Mouse (Mus musculus): ENCODE measurements around the gene Tmem246.

Gene Tmem246

DNA sequence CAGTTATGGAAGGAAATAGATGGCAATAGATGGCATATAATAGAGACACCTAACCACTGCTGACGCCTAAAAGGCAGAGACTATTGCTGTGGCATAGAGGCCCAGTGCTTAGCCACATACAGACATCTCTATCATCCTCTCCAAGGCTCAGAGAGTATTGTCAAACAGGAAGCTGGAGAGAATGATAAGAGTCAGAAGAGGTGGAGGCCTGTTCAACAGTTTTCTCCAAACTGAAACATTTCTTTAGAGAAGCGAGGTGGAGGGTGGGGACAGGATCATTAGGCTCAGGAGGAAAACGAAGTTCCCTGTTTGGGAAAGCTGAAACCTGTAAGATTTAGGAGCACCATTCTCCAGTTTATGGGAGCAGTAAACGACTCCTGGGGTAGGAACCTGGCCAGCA is 16.4 kb downstream of the Tmem246 start:
- in situ Hi-C loops (cut with MseI, MboI): no loop called here

DNA sequence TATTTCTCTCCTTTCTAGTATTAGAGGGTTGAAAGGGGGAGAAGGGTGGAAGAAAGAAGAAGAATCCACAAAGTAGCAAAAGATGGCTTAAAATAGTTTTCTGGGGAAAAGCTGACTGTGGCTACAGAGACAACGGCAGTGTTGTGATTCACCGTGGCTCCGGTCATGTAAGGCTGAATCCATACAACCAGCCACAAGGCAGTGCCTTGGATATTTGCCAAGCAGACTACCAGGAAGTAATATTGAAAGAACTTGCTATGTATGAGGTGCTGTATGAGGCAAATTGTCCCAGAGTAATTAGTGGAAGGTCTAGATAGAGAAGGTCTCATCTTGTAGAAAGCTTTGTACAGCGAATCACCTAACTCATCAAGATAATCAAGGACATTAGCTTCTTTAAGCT is 25.5 kb downstream of the Tmem246 start:
- in situ Hi-C loops (cut with MseI, MboI): no loop called here

DNA sequence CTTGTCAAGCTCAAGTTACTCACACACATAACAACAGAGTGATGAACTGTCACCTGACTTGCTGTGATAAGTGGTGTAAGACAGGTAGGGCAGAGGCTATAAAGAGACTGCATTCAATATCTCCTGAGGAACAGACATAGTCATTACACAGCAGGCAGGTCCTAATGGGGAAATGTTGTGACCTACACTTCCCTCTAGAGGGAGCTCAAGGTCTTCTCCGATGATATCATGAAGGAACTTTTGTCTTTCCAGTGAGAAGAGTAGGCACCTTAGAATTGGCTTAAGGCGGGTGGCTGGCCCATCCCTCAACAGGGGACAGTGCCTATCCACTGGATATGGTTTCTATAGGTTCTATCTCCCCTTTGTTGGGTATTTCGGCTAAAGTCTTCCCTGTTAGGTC is 30.1 kb downstream of the Tmem246 start:
- in situ Hi-C loops (cut with MseI, MboI): loop anchor here (5.0 kb wide), 1 partner anchor 60 kb away; no protein-coding TSS in a partner anchor

DNA sequence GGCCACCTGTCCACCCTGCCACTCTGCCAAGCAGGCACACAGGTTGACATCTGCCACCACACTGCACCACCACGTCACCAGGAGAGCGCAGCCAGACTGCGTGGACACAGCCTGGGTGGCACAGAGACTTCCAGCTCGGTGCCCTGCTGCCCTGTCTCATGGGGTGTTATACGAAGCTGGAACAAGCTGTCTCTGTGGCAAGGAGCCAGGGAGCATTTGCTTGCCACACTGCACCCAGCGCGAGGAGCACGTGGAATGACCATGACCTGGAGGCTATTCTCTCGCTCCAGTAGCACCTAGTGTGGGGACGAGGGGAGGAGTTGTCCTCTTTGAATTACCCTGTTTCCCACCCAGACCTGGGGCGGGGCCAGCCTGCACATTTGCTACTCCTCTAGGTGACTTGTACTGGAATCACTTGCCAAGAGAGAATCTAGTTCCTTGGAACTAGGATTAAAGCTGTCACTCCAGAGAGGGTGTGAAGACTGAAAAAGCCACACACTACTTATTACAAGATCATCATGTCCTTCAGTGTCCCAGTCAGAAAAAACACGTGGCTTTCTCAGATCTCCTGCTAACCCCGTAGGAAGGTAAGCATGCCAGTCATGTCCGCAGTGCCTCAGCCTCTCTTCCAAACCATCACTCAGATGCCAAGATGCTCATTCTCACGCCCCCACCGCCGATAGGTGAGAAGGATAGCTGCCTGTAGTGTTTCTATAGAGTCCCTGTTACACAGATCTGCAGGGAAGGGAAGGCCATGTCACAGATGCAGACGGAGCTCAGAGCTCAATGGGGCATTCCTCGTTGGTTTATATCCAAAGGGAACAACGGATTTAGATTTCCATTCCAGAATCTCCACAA is 37.5 kb downstream of the Tmem246 start:
- in situ Hi-C loops (cut with MseI, MboI): no loop called here

DNA sequence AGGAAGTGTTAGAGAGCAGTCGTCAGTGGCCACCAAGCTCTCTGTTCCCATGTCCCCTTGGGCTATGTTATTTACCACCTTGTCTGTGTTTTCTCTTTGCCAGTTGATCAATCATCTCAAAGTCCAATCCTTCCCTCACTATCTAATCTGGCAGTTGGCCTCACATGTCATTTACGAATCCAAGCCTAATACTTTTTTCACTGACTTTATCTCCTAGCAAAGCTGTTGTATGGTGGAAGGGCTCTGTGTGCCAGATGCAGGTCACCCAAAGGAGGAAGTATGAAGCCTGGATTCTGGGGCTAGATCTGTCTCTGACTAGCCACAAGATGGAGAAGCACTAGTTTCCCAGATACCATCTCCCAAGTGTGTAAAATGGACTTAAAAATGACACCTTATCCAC is 39.5 kb downstream of the Tmem246 start:
- in situ Hi-C loops (cut with MseI, MboI): no loop called here

DNA sequence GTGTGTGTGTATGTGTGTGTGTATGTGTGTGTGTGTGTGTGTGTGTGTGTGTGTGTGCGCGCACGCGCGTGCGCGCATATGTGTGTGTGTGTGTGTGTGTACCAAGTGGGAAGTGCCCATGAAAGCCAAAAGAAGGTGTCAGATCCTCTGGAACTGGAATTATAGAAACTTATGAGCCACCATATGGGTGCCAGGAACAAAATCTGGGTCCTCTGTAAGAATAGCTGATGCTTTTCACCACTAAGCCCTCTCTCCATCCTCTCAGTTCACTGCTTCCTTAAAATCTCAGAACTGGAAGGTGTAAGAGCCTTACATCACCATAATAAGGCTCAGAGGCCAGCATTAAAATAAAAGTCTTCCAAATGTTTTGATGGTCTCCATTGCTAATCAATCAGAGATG is 40.3 kb downstream of the Tmem246 start:
- in situ Hi-C loops (cut with MseI, MboI): no loop called here

DNA sequence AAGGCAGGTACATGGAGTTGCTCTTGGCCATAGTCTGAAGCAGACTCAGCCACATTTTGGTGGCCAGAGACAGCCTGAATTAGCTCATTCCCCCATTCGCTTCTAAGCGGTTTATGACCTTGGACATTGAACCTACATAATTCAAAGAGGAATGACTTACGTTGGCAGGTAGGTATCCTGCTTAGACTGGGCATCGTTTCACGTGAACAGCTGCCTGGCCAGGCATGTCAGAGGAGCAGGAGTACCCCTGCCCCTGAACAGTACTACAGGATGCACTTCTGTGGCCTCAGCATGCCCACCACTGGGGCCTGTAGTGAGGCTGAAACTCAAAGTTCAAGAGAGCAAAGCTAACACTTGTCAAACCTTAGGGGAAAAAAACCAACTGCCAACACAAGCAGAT is 44.3 kb downstream of the Tmem246 start:
- in situ Hi-C loops (cut with MseI, MboI): no loop called here

DNA sequence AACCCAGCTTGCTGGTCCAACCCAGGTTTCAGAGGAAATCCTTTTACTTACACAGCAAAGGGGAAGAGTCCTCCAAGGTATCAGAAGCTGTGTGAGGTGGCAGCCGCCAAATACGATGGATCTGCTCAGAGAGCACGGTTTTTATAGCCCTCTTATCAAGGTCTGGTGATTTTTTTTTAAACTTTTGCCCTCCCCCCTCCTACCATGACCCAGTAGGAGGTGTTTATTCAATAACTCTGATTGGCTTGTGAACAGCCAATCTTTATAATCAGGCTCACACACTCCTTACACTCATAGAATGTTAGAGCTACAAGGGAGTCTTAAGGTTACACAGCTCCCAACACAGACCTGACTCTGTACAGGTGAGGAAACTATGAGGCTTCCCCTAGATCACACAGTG is 48.3 kb downstream of the Tmem246 start, which contains the start of gene Aldob:
Gene Aldob, minus strand, starts transcription at position 164 of the 400 bp plus-strand sequence.
- in situ Hi-C loops (cut with MseI, MboI): no loop called here

DNA sequence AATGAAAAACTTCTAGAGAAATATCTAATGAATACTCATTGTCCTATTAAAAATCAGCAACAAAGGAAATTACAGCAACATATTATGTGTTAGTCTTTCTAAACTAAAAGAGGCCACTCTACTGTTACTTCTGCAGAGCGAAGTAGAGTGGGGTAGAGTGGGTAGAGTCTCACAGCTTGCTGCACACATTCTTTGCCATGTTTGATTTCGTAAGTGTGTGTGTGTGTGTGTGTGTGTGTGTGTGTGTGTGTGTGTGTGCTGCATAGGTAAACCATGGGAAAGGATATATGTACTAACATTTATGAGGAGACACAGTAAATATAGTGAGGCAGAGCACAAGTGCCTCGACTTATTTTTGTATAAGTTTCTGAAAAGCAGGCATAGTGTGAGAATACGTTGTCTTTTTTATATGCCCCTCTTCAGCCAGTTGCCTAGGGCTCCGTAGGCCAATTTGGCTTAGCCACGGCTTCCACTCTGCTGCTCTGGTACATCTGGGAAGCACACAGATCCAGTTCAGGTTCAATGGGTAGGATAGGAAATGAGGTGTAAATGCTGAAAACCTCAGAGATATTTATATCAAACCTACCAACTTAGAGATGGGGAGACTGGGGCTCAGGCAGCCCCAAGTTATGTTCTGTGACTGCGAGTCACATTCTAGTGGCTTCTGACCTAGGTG is 50.0 kb downstream of the Tmem246 start:
- in situ Hi-C loops (cut with MseI, MboI): no loop called here

DNA sequence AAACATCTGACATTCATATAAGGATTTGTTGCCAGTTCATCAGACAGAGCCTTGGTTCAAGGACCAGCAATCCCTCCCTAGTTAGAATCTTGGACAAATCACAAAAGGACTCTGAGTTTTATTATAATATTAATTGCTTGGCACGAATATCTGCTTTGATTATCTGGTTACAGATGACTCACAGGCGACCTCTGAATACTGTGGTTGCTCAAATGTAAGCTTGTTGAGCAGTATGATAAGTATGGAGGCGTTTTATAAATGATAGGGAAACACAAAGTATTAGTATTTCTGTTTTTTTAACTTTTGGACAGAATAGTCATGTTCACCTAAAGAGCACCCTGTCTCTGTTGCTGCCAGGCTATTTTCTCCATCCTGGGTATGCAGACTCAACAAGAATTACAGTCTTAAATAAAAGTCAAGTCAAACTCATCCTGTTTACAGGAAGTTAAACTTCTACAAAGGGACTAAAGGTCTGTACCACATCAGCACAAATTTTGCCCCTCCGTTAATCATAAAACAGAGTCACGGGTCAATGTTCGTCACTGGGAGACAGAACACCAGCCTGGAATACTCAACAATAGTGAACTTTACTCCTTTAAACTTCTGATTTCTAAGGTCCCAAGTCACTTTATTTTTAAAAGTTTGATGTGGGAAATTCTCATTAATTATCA is 50.7 kb downstream of the Tmem246 start:
- in situ Hi-C loops (cut with MseI, MboI): no loop called here

DNA sequence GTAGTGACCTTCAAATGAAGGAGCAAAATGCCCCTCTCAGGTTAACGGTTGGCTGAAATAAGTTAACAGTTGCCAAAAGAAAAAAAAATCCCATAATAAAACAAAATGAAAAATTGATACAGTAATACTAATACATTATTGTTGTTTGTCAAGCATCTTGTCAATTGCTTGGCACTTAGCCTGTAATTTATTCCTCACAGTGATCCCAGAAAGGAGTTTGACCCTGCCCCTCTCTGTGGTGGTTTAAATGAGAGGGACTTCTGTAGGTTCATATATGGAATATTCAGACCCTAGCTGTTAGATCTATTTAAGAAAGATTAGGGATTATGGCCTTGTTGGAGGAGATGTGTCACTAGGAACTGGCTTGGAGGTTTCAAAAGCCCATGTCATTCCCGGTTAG is 51.6 kb downstream of the Tmem246 start:
- in situ Hi-C loops (cut with MseI, MboI): no loop called here

DNA sequence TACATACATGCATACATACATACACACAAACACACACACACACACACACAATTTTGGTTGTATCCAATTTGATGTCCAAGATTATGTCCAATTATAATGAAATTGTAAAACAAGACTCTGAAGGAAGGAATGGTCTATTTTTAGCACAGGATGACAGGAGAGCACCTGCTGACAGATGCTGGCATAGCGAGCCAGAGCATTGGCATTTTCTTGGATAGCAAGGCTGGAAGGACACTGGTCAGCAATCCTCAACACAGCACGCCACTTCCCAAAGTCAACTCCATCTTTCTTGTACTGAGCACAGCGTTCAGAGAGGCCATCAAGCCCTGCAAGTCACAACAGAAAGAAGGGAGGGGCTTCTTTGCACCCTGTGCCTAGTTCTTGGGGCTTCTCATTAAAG is 56.7 kb downstream of the Tmem246 start:
- in situ Hi-C loops (cut with MseI, MboI): no loop called here

DNA sequence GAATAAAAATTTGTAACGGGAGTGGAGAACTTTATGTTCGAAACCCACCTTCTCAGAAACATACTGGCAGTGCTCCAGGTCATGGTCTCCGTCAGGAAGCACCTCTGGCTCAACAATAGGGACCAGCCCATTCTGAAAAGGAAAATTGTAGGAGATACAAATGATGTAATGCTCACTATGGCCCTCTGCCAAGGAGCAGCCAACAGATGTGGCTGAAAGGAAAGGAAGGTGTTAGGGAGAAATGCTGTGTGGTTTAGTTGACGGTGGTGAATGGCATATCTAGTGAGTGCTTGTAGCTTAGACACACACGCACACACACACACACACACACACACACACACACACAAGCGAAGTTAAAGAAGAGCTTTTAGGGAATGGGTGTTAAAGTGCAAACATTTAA is 58.0 kb downstream of the Tmem246 start:
- in situ Hi-C loops (cut with MseI, MboI): no loop called here

DNA sequence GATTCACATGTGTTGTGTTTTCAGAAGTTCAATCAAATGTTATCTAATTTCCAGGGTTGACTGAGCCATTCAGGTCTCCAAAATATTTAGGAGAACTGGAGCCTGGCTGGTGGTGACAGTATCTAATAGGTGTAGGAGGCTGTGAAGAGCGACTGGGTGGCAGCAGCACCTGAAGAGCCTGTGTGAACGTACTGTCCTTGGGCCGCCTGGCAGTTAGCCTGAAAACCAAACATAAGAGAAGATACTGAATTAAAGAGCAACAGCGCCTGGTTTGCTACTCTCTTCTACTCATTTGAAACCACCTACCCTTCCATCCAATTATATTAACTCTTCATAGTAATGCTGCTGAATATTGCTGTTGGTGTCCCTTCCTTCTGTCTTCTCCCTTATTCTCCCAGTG is 61.0 kb downstream of the Tmem246 start:
- in situ Hi-C loops (cut with MseI, MboI): no loop called here

DNA sequence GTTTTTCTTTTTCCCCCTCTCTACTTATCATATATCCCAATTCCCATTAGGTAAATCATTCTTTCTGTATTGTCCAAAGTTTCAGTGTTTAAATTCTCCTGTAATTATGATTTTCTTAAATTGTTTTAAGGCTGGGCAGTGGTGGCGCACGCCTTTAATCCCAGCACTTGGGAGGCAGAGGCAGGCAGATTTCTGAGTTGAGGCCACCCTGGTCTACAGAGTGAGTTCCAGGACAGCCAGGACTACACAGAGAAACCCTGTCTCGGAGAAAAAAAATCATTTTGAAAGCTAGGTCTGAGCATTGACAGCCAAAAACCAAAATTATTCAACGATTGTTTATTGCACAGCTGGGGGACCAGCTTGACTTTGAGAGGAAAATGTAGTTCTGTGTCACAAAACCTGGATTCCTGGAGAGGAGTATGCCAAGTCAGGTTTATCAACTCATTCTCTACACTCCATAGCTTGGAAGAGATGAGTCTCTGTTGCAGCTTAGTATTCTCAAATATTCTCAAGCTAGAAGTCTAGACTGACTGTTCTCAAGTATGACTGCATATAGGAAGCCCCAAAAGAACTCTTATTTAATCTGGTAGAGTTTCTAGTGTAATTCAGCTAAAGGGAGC is 61.9 kb downstream of the Tmem246 start:
- in situ Hi-C loops (cut with MseI, MboI): no loop called here

DNA sequence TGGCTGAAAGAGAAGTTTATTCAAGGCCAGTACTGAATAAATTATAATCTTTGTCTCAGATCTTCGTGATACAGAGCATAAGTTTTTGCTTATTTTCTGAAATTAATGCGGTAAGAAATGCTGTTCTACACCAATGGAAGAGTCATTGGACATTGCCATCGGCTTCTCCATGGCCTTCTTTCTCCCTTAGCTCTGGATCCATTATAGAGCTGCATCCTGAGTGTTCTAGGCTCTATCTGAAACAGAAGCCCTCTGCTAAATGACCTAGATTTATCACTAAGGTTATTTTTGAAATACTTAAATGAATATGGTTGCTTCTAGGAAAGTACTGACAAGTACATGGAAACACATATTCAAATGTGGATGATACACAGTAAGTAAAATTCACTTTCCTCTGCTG is 62.6 kb downstream of the Tmem246 start:
- in situ Hi-C loops (cut with MseI, MboI): no loop called here
